Mouse (Mus musculus) forebrain, embryonic 16.5 days (tissue): ENCODE measurements around the gene Has3. TPM values are rescaled to one million over a fixed set of nuclear protein-coding genes. Genes with fewer than 3 reads are reported as not detected.

Source experiments
- ATAC-seq: fragments of 200-750 bp; cut with Nextera tagmentation; 2 replicates; pipeline ENCODE4 v1.8.0; 2017; ENCODE audit warnings: mild to moderate bottlenecking, moderate library complexity
- H3K27ac ChIP-seq: fragments of 300-500 bp; sonication (generic); 2 replicates; pipeline ENCODE4 v1.5.1; 2014; ENCODE audit warnings: low read length, control low read depth
- H3K27me3 ChIP-seq: fragments of 300-500 bp; sonication (generic); replicated peaks from 2 replicates; pipeline ENCODE4 v1.6.1; 2014; ENCODE audit warnings: low read length; ENCODE audit not compliant: control insufficient read depth, insufficient read depth
- H3K36me3 ChIP-seq: fragments of 300-500 bp; sonication (generic); 2 replicates; pipeline ENCODE4 v1.6.1; 2014; ENCODE audit not compliant: control insufficient read depth, insufficient read depth
- H3K4me1 ChIP-seq: fragments of 300-500 bp; sonication (generic); replicated peaks from 2 replicates; pipeline ENCODE4 v1.6.1; 2014; ENCODE audit warnings: low read length; ENCODE audit not compliant: control insufficient read depth, insufficient read depth
- H3K4me2 ChIP-seq: fragments of 300-500 bp; sonication (generic); 2 replicates; pipeline ENCODE4 v1.6.1; 2014; ENCODE audit warnings: mild to moderate bottlenecking, low read length, control low read depth
- H3K4me3 ChIP-seq: fragments of 300-500 bp; sonication (generic); replicated peaks from 2 replicates; pipeline ENCODE4 v1.5.1; 2014; ENCODE audit warnings: mild to moderate bottlenecking, low read length, control low read depth
- H3K9ac ChIP-seq: fragments of 300-500 bp; sonication (generic); replicated peaks from 2 replicates; pipeline ENCODE4 v1.6.1; 2014; ENCODE audit warnings: low read depth, low read length, control low read depth
- H3K9me3 ChIP-seq: fragments of 300-500 bp; sonication (generic); 2 replicates; pipeline ENCODE4 v1.6.1; 2016; ENCODE audit warnings: low read length; ENCODE audit not compliant: control insufficient read depth
- WGBS: fragments of 180-500 bp; shearing (Covaris S2); extraction: QIAGEN DNeasy Blood & Tissue Kit; methylation state at CpG from one replicate; pipeline ENCODE4 v1.1.7; 2014; 5-methylcytosine and 5-hydroxymethylcytosine counted together
- polyA plus RNA-seq: library from polyadenylated mRNA; unstranded; fragments of >200 nt; fragmentation: Nextera tagmentation; extraction: Ambion mirVana; gene quantifications from 2 replicates; pipeline ENCODE4 v1.2.1, GENCODE M21; 2015

Has3 gene
- polyA plus RNA-seq, 1 experiment from 2014 or later, result 1.7 TPM

- H3K9ac ChIP-seq, result no peak overlapping the region
- no peak overlapping the region for H3K4me3 ChIP-seq
- no peaks in the 10 kb centered on the region for H3K9me3 ChIP-seq
- H3K4me1 ChIP-seq, result peaks cover 3% of the 10 kb centered on the region; the same call in 1 of the 2 replicates
- no peak overlapping the region for H3K27ac ChIP-seq
- H3K4me2 ChIP-seq, result no peak overlapping the region
- H3K27me3 ChIP-seq, result no peaks in the 10 kb centered on the region
- ATAC-seq, result no peak
- WGBS, result 90% methylated on average over 5 of the region's 5 CpGs
- peaks cover 13% of the 10 kb centered on the region; the same call in 1 of the 2 replicates for H3K36me3 ChIP-seq
Observed at GRCm38 (mm10) chr8:106899473-106899872, 29.4 kb downstream of the Has3 start.

GRCm38 (mm10) chr8:106905727-106906480, 35.9 kb downstream of the Has3 start:
- H3K27me3 ChIP-seq, result no peaks in the 10 kb centered on the region
- ATAC-seq, result no peak
- H3K9ac ChIP-seq, result no peak overlapping the region
- no peaks in the 10 kb centered on the region for H3K9me3 ChIP-seq
- 90% methylated on average over 17 of the region's 17 CpGs for WGBS
- no peak overlapping the region for H3K4me2 ChIP-seq
- H3K4me1 ChIP-seq, result no peaks in the 10 kb centered on the region
- no peak overlapping the region for H3K4me3 ChIP-seq
- H3K27ac ChIP-seq, result no peak overlapping the region
- H3K36me3 ChIP-seq, result peaks cover 26% of the 10 kb centered on the region

- Histone ChIP-seq H3K4me3 (no peak overlapping the region), H3K27me3 (no peaks in the 10 kb centered on the region), H3K4me2 (no peak overlapping the region), H3K27ac (no peak overlapping the region), H3K36me3 (peaks cover 25% of the 10 kb centered on the region), H3K4me1 (no peaks in the 10 kb centered on the region), H3K9me3 (no peaks in the 10 kb centered on the region), H3K9ac (no peak overlapping the region)
- ATAC-seq, result no peak
- WGBS, result 97% methylated on average over 6 of the region's 6 CpGs
Observed at GRCm38 (mm10) chr8:106906635-106907034, 36.6 kb downstream of the Has3 start.

GRCm38 (mm10) chr8:106907450-106907849, 37.4 kb downstream of the Has3 start:
- Histone ChIP-seq H3K4me2 (no peak overlapping the region), H3K36me3 (peaks cover 25% of the 10 kb centered on the region), H3K4me1 (no peaks in the 10 kb centered on the region), H3K9ac (no peak overlapping the region), H3K27ac (no peak overlapping the region), H3K4me3 (no peak overlapping the region), H3K27me3 (no peaks in the 10 kb centered on the region), H3K9me3 (no peaks in the 10 kb centered on the region)
- whole genome bisulfite sequencing, result 92% methylated on average over 6 of the region's 6 CpGs
- no peak for ATAC-seq

GRCm38 (mm10) chr8:106908291-106908690, 38.2 kb downstream of the Has3 start:
- no peak overlapping the region for H3K9ac ChIP-seq
- H3K36me3 ChIP-seq, result peaks cover 20% of the 10 kb centered on the region
- H3K27me3 ChIP-seq, result no peaks in the 10 kb centered on the region
- ATAC-seq, result no peak
- 62% methylated on average over 7 of the region's 7 CpGs for WGBS
- H3K27ac ChIP-seq, result no peak overlapping the region
- H3K4me1 ChIP-seq, result no peaks in the 10 kb centered on the region
- H3K9me3 ChIP-seq, result no peaks in the 10 kb centered on the region
- H3K4me2 ChIP-seq, result no peak overlapping the region
- H3K4me3 ChIP-seq, result no peak overlapping the region

- no peaks in the 10 kb centered on the region for H3K27me3 ChIP-seq
- no peaks in the 10 kb centered on the region for H3K4me1 ChIP-seq
- WGBS, result 96% methylated on average over 10 of the region's 10 CpGs
- H3K36me3 ChIP-seq, result peaks cover 23% of the 10 kb centered on the region
- H3K4me2 ChIP-seq, result no peak overlapping the region
- no peak overlapping the region for H3K4me3 ChIP-seq
- no peak for ATAC-seq
- H3K9ac ChIP-seq, result no peak overlapping the region
- no peaks in the 10 kb centered on the region for H3K9me3 ChIP-seq
- H3K27ac ChIP-seq, result no peak overlapping the region
Observed at GRCm38 (mm10) chr8:106913631-106914030, 43.6 kb downstream of the Has3 start.

- H3K4me2 ChIP-seq, result no peak overlapping the region
- WGBS, result 79% methylated on average over 8 of the region's 8 CpGs
- peaks cover 16% of the 10 kb centered on the region for H3K36me3 ChIP-seq
- H3K9me3 ChIP-seq, result no peaks in the 10 kb centered on the region
- H3K9ac ChIP-seq, result no peak overlapping the region
- H3K4me1 ChIP-seq, result peaks cover 3% of the 10 kb centered on the region; the same call in 1 of the 2 replicates
- ATAC-seq, result no peak
- no peaks in the 10 kb centered on the region for H3K27me3 ChIP-seq
- H3K4me3 ChIP-seq, result no peak overlapping the region
- H3K27ac ChIP-seq, result no peak overlapping the region
Observed at GRCm38 (mm10) chr8:106919721-106920394, 49.8 kb downstream of the Has3 start.

- Histone ChIP-seq H3K27ac (no peak overlapping the region), H3K9me3 (no peaks in the 10 kb centered on the region), H3K27me3 (no peaks in the 10 kb centered on the region), H3K36me3 (peaks cover 13% of the 10 kb centered on the region), H3K4me2 (no peak overlapping the region), H3K4me1 (peaks cover 3% of the 10 kb centered on the region; the same call in 1 of the 2 replicates), H3K9ac (no peak overlapping the region), H3K4me3 (no peak overlapping the region)
- WGBS, result 96% methylated on average over 5 of the region's 5 CpGs
- no peak for ATAC-seq
Observed at GRCm38 (mm10) chr8:106920395-106920741, 50.3 kb downstream of the Has3 start.

- Histone ChIP-seq H3K27ac (no peak overlapping the region), H3K4me1 (peaks cover 3% of the 10 kb centered on the region; the same call in 1 of the 2 replicates), H3K4me3 (no peak overlapping the region), H3K4me2 (no peak overlapping the region), H3K9me3 (no peaks in the 10 kb centered on the region), H3K27me3 (no peaks in the 10 kb centered on the region), H3K9ac (no peak overlapping the region), H3K36me3 (no peaks in the 10 kb centered on the region)
- ATAC-seq, result no peak
- 85% methylated on average over 4 of the region's 4 CpGs for WGBS
Observed at GRCm38 (mm10) chr8:106924057-106924456, 54.0 kb downstream of the Has3 start.
